Mouse (Mus musculus): ENCODE measurements at regions not wholly inside any gene's neighbourhood (a gene's known extent, or its start where the extent isn't known, plus 50 kb on each side); places are given as distances from the start of the nearest gene placed in this dataset.

- no peak for DNase-seq (ENCODE audit: low read depth, low spot score)
Measured at GRCm38 (mm10) chr2:115309856-115310631, 271.5 kb upstream of the BC052040 start.

- no peak for DNase-seq (ENCODE audit: low read depth, low spot score)
Measured at GRCm38 (mm10) chr2:115318551-115318950, 263.0 kb upstream of the BC052040 start.

GRCm38 (mm10) chr2:115322582-115322981, 258.9 kb upstream of the BC052040 start:
- no peak for DNase-seq (ENCODE audit: low read depth, low spot score)

GRCm38 (mm10) chr2:115326526-115326925, 255.0 kb upstream of the BC052040 start:
- DNase-seq (ENCODE audit: low read depth, low spot score): no peak

- DNase-seq (ENCODE audit: low read depth, low spot score): no peak
Measured at GRCm38 (mm10) chr2:115338178-115338577, 243.3 kb upstream of the BC052040 start.

- no peak for DNase-seq (ENCODE audit: low read depth, low spot score)
Measured at GRCm38 (mm10) chr2:115339034-115339433, 242.5 kb upstream of the BC052040 start.

GRCm38 (mm10) chr2:115342360-115342759, 239.2 kb upstream of the BC052040 start:
- no peak for DNase-seq (ENCODE audit: low read depth, low spot score)

- DNase-seq (ENCODE audit: low read depth, low spot score): no peak
Measured at GRCm38 (mm10) chr2:115346551-115346950, 235.0 kb upstream of the BC052040 start.

GRCm38 (mm10) chr2:115348263-115348662, 233.3 kb upstream of the BC052040 start:
- DNase-seq (ENCODE audit: low read depth, low spot score): no peak

- DNase-seq (ENCODE audit: low read depth, low spot score): no peak
Measured at GRCm38 (mm10) chr2:115371072-115371471, 210.4 kb upstream of the BC052040 start.

- peak; percentile 16 for DNase-seq (ENCODE audit: low read depth, low spot score)
Measured at GRCm38 (mm10) chr2:115375336-115375735, 206.2 kb upstream of the BC052040 start.

GRCm38 (mm10) chr2:115384414-115385180, 196.9 kb upstream of the BC052040 start:
- no peak for DNase-seq (ENCODE audit: low read depth, low spot score)

- DNase-seq (ENCODE audit: low read depth, low spot score): no peak
Measured at GRCm38 (mm10) chr2:115385207-115386168, 196.0 kb upstream of the BC052040 start.

- DNase-seq (ENCODE audit: low read depth, low spot score): no peak
Measured at GRCm38 (mm10) chr2:115391575-115391974, 189.9 kb upstream of the BC052040 start.

- no peak for DNase-seq (ENCODE audit: low read depth, low spot score)
Measured at GRCm38 (mm10) chr2:115392082-115392762, 189.3 kb upstream of the BC052040 start.

- no peak for DNase-seq (ENCODE audit: low read depth, low spot score)
Measured at GRCm38 (mm10) chr2:115394091-115394490, 187.4 kb upstream of the BC052040 start.

- no peak for DNase-seq (ENCODE audit: low read depth, low spot score)
Measured at GRCm38 (mm10) chr2:115398550-115398949, 183.0 kb upstream of the BC052040 start.

- no peak for DNase-seq (ENCODE audit: low read depth, low spot score)
Measured at GRCm38 (mm10) chr2:115399107-115399740, 182.3 kb upstream of the BC052040 start.

- no peak for DNase-seq (ENCODE audit: low read depth, low spot score)
Measured at GRCm38 (mm10) chr2:115399987-115400550, 181.4 kb upstream of the BC052040 start.

- DNase-seq (ENCODE audit: low read depth, low spot score): no peak
Measured at GRCm38 (mm10) chr2:115402246-115402645, 179.3 kb upstream of the BC052040 start.
